In the genomic region with DNA sequence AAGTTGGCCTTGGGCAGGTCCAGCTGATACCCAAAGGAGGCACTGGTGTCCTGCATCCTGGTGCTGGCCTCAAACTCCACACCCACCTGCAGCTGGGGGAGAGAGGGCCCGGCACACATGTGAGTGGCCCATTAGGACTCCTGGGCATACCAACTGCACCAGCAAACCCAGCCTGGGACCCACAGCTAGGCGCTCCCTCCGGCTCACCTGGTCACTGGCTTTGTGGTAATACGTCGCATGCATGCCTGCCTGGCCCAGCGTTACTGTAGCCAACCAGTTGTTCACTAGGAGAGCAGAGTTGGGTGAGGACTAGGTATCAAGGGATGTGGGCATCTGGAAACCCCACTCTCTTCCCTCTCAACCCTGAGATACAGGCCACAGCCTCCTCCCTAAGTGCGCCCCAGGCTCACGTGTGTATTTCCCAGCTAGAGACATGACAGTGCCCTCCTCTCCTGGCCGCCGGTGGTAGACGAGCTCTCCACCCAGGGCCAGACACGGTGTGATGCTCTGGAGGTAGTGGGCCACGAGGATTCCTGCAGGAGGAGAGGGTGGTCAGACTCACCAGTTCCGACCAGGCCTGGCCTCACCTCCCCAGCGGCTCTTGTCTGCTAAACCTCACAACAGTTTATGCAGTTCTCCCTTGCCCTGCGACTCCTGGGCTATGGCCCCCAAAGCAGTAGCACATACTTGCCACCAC, we compare ENCODE assay signal across 24 mouse cellular contexts. TPM values are rescaled to one million over a fixed set of nuclear protein-coding genes. Genes with fewer than 3 reads are reported as not detected.
DNase-seq lines count a peak whose midpoint lies in the region; ATAC-seq and TF ChIP-seq lines count a peak whose summit lies in the region.
"Had no signal": no experiment of that assay in that cellular context is flagged by ENCODE, and none has a peak within 500 bp of the region (broad histone marks: within the 10 kb centered on the region; RNA-seq: fewer than 3 reads in every experiment).

No protein-coding gene starts in this region.

- no peak for TF ChIP-seq EP300 in liver, postnatal 0 days (IDR thresholded peaks at IDR 0.05; ENCODE audit: low read depth)

- H3K9me3 ChIP-seq in hindbrain, embryonic 13.5 days = no peaks in the 10 kb centered on the region
- no peaks in the 10 kb centered on the region for H3K9me3 ChIP-seq in hindbrain, embryonic 11.5 days (ENCODE audit: control insufficient read depth, low read length)
- H3K9me3 ChIP-seq in E14TG2a.4 (ENCODE audit: low read length) = no peaks in the 10 kb centered on the region
- no peaks in the 10 kb centered on the region for H3K9me3 ChIP-seq in liver, postnatal 0 days (ENCODE audit: low read length)
- H3K9me3 ChIP-seq: embryonic facial prominence, embryonic 13.5 days; forebrain, embryonic 12.5 days; heart, embryonic 15.5 days; hindbrain, embryonic 10.5 days had no signal

- TF ChIP-seq CTCF in E14TG2a.4 (conservative IDR thresholded peaks at IDR 0.05; ENCODE audit: low read length) = no peak
- no peak for TF ChIP-seq CTCF in liver, postnatal 0 days (IDR thresholded peaks at IDR 0.05; ENCODE audit: low read depth)

- peaks cover 20% of the 10 kb centered on the region for H3K4me1 ChIP-seq in hindbrain, embryonic 13.5 days (replicated peaks)
- H3K4me1 ChIP-seq in hindbrain, embryonic 11.5 days (replicated peaks; ENCODE audit: control insufficient read depth, insufficient read depth, low read length) = peaks cover 3% of the 10 kb centered on the region; the same call in 1 of the 2 replicates
- H3K4me1 ChIP-seq in E14TG2a.4 (replicated peaks; ENCODE audit: low read depth, low read length) = peaks cover 60% of the 10 kb centered on the region
- peaks cover 36% of the 10 kb centered on the region for H3K4me1 ChIP-seq in liver, postnatal 0 days (ENCODE audit: insufficient read depth)

- peaks cover 9% of the 10 kb centered on the region; the same call in 1 of the 2 replicates for H3K27me3 ChIP-seq in hindbrain, embryonic 13.5 days
- H3K27me3 ChIP-seq in hindbrain, embryonic 11.5 days (ENCODE audit: control insufficient read depth, insufficient read depth, low read length) = no peaks in the 10 kb centered on the region
- H3K27me3 ChIP-seq in E14TG2a.4 (ENCODE audit: insufficient read depth, low read length) = no peaks in the 10 kb centered on the region
- no peaks in the 10 kb centered on the region for H3K27me3 ChIP-seq in liver, postnatal 0 days (ENCODE audit: insufficient read depth, low read length)
- H3K27me3 ChIP-seq: embryonic facial prominence, embryonic 13.5 days; heart, embryonic 15.5 days; Patski had no signal

- no peak for ATAC-seq in hindbrain, embryonic 13.5 days (ENCODE audit: low FRiP score)
- no peak for ATAC-seq in hindbrain, embryonic 11.5 days (ENCODE audit: low FRiP score)
- ATAC-seq in liver, postnatal 0 days = no peak
- ATAC-seq: activated CD4-positive, CD25-positive, alpha-beta regulatory T cell, adult 4 months; CD4-positive, CD25-positive, alpha-beta regulatory T cell, adult 4 months; hindbrain, embryonic 16.5 days; inflammation-experienced regulatory T-cells, adult 6 months; intestine, postnatal 0 days; Patski had no signal

- WGBS in hindbrain, embryonic 13.5 days = 95% methylated on average over 16 of the region's 16 CpGs
- WGBS in hindbrain, embryonic 11.5 days = 93% methylated on average over 16 of the region's 16 CpGs
- 81% methylated on average over 16 of the region's 16 CpGs for WGBS in liver, postnatal 0 days (ENCODE audit: insufficient replicate concordance)

- no peak overlapping the region for H3K4me3 ChIP-seq in hindbrain, embryonic 13.5 days
- no peak overlapping the region for H3K4me3 ChIP-seq in hindbrain, embryonic 11.5 days (ENCODE audit: low read depth, low read length)
- peak overlapping the region; percentile 7; the same call in 1 of the 2 replicates for H3K4me3 ChIP-seq in E14TG2a.4 (replicated peaks; ENCODE audit: low read length)
- H3K4me3 ChIP-seq in liver, postnatal 0 days (ENCODE audit: low read depth, low read length) = no peak overlapping the region
- H3K4me3 ChIP-seq: embryonic facial prominence, embryonic 13.5 days; forebrain, embryonic 12.5 days; gastrocnemius, adult 2 months; heart, embryonic 15.5 days; hindbrain, embryonic 10.5 days had no signal

- peak overlapping the region; percentile 2; the same call in 1 of the 2 replicates for H3K9ac ChIP-seq in hindbrain, embryonic 13.5 days
- H3K9ac ChIP-seq in hindbrain, embryonic 11.5 days (ENCODE audit: low read depth, low read length) = no peak overlapping the region
- peak overlapping the region; percentile 21; the same call in 1 of the 2 replicates for H3K9ac ChIP-seq in liver, postnatal 0 days (replicated peaks)
- H3K9ac ChIP-seq: embryonic facial prominence, embryonic 13.5 days; forebrain, embryonic 12.5 days; heart, embryonic 15.5 days had no signal

- peaks cover 47% of the 10 kb centered on the region for H3K36me3 ChIP-seq in hindbrain, embryonic 13.5 days
- 0 out of 2 replicates have a peak, but pooled peaks cover 5% of the 10 kb centered on the region for H3K36me3 ChIP-seq in hindbrain, embryonic 11.5 days (ENCODE audit: control insufficient read depth, insufficient read depth, low read length)
- H3K36me3 ChIP-seq in E14TG2a.4 (ENCODE audit: insufficient read depth, low read length) = peaks cover 71% of the 10 kb centered on the region
- peaks cover 11% of the 10 kb centered on the region; the same call in 1 of the 2 replicates for H3K36me3 ChIP-seq in liver, postnatal 0 days (replicated peaks; ENCODE audit: insufficient read depth, low read length)

- peak; percentile 93 for DNase-seq in heart, adult 11 months
- DNase-seq in heart, adult 9 months (ENCODE audit: low spot score in 2 of 2) = no peak
- no peak for DNase-seq in hindbrain, embryonic 11.5 days (ENCODE audit: low spot score)
- no peak for DNase-seq in liver, postnatal 0 days
- DNase-seq in right cerebral cortex, postnatal 4 days = no peak
- DNase-seq: adrenal gland, postnatal 14 days; B cell, adult 2 months; cerebellum, adult 18-20 months; cerebellum, adult 9-11 months; cerebellum, postnatal 36 days; gastrocnemius, postnatal 25 days had no signal

- H3K27ac ChIP-seq in hindbrain, embryonic 13.5 days = no peak overlapping the region
- no peak overlapping the region for H3K27ac ChIP-seq in hindbrain, embryonic 11.5 days (ENCODE audit: low read depth, low read length)
- H3K27ac ChIP-seq in liver, postnatal 0 days (ENCODE audit: low read depth) = peak overlapping the region; percentile 98; the same call in 1 of the 2 replicates
- H3K27ac ChIP-seq: embryonic facial prominence, embryonic 13.5 days; forebrain, embryonic 12.5 days; heart, embryonic 15.5 days; hindbrain, embryonic 10.5 days had no signal

- H3K4me2 ChIP-seq in hindbrain, embryonic 13.5 days = no peak overlapping the region
- H3K4me2 ChIP-seq in hindbrain, embryonic 11.5 days (replicated peaks; ENCODE audit: low read depth, low read length) = no peak overlapping the region
- H3K4me2 ChIP-seq in liver, postnatal 0 days (ENCODE audit: low read depth, low read length) = no peak overlapping the region
- H3K4me2 ChIP-seq: embryonic facial prominence, embryonic 13.5 days; forebrain, embryonic 12.5 days; heart, embryonic 15.5 days had no signal

RNA-seq across cellular contexts. Expression of gene Apoe, which starts 4.0 kb away (rescaled TPM):
- polyA plus RNA-seq in hindbrain, embryonic 13.5 days (2015; fragmentation: Nextera tagmentation; extraction: Ambion mirVana) = 339 and 374 TPM in 2 replicates
- 192 and 221 TPM in 2 replicates for polyA plus RNA-seq in hindbrain, embryonic 11.5 days (2014; fragmentation: Nextera tagmentation; extraction: Ambion mirVana)
- polyA plus RNA-seq in liver, postnatal 0 days (2015; fragmentation: Nextera tagmentation; extraction: Ambion mirVana) = 20,006 and 20,209 TPM in 2 replicates

RNA-seq across cellular contexts. Expression of gene Apoc1, which starts 10.5 kb away (rescaled TPM):
- polyA plus RNA-seq in hindbrain, embryonic 13.5 days (2015; fragmentation: Nextera tagmentation; extraction: Ambion mirVana) = 2.7 and 3.8 TPM in 2 replicates
- polyA plus RNA-seq in hindbrain, embryonic 11.5 days (2014; fragmentation: Nextera tagmentation; extraction: Ambion mirVana) = 3.0 and 3.4 TPM in 2 replicates
- polyA plus RNA-seq in liver, postnatal 0 days (2015; fragmentation: Nextera tagmentation; extraction: Ambion mirVana) = 5,234 and 5,457 TPM in 2 replicates
- polyA plus RNA-seq: activated CD4-positive, CD25-positive, alpha-beta regulatory T cell, adult 4 months; CD4-positive, CD25-positive, alpha-beta regulatory T cell, adult 4 months had no signal

RNA-seq across cellular contexts. Expression of gene Tomm40, which starts 12.2 kb away (rescaled TPM):
- 119 and 124 TPM in 2 replicates for polyA plus RNA-seq in hindbrain, embryonic 13.5 days (2015; fragmentation: Nextera tagmentation; extraction: Ambion mirVana)
- 113 and 129 TPM in 2 replicates for polyA plus RNA-seq in hindbrain, embryonic 11.5 days (2014; fragmentation: Nextera tagmentation; extraction: Ambion mirVana)
- 81.5 and 83.6 TPM in 2 replicates for polyA plus RNA-seq in liver, postnatal 0 days (2015; fragmentation: Nextera tagmentation; extraction: Ambion mirVana)

RNA-seq across cellular contexts. Expression of gene Apoc4, which starts 21.7 kb away (rescaled TPM):
- polyA plus RNA-seq in hindbrain, embryonic 13.5 days (2015; fragmentation: Nextera tagmentation; extraction: Ambion mirVana) = 0.12 TPM in 1 of 2 replicates, not detected in the other
- polyA plus RNA-seq in hindbrain, embryonic 11.5 days (2014; fragmentation: Nextera tagmentation; extraction: Ambion mirVana) = not detected in 2 replicates
- polyA plus RNA-seq in liver, postnatal 0 days (2015; fragmentation: Nextera tagmentation; extraction: Ambion mirVana) = 2,808 and 2,914 TPM in 2 replicates
- polyA plus RNA-seq: embryonic facial prominence, embryonic 13.5 days; forebrain, embryonic 12.5 days; hindbrain, embryonic 10.5 days; hindbrain, embryonic 16.5 days had no signal

RNA-seq across cellular contexts. Expression of gene Gm44805, which starts 21.8 kb away (rescaled TPM):
- polyA plus RNA-seq in hindbrain, embryonic 13.5 days (2015; fragmentation: Nextera tagmentation; extraction: Ambion mirVana) = not detected in 2 replicates
- not detected in 2 replicates for polyA plus RNA-seq in hindbrain, embryonic 11.5 days (2014; fragmentation: Nextera tagmentation; extraction: Ambion mirVana)
- polyA plus RNA-seq in liver, postnatal 0 days (2015; fragmentation: Nextera tagmentation; extraction: Ambion mirVana) = 187 and 234 TPM in 2 replicates
- polyA plus RNA-seq: activated CD4-positive, CD25-positive, alpha-beta regulatory T cell, adult 4 months; CD4-positive, CD25-positive, alpha-beta regulatory T cell, adult 4 months; embryonic facial prominence, embryonic 13.5 days; forebrain, embryonic 12.5 days; hindbrain, embryonic 10.5 days; hindbrain, embryonic 16.5 days; inflammation-experienced regulatory T-cells, adult 6 months; Patski had no signal

Comparison
In these comparisons a context has a peak if more than half of its experiments do, and no peak if none do; other contexts are left out.
1. RNA of gene Apoe, which starts 4.0 kb away (polyA plus RNA-seq): 20,006 to 20,209 TPM in liver, postnatal 0 days; 339 to 374 TPM in hindbrain, embryonic 13.5 days and 192 to 221 TPM in hindbrain, embryonic 11.5 days; every median in the first group is over 10 times any median in the second.
2. RNA of gene Apoc1, which starts 10.5 kb away (polyA plus RNA-seq): 5,234 to 5,457 TPM in liver, postnatal 0 days; 3.0 to 3.4 TPM in hindbrain, embryonic 11.5 days and 2.7 to 3.8 TPM in hindbrain, embryonic 13.5 days; every median in the first group is over 1,000 times any median in the second.